Mouse (Mus musculus): Measurements from ENCODE around the gene Ubap1l. TPM values are rescaled to one million over a fixed set of nuclear protein-coding genes. Genes with fewer than 3 reads are reported as not detected.

Gene Ubap1l
- total and polyA plus RNA-seq, 3 experiments, result 0.10 to 0.55 TPM; not detected in 1

- Histone ChIP-seq H3K27me3 (ENCODE audit: insufficient read depth, low read length) (no peaks in the 10 kb centered on the region), H3K36me3 (replicated peaks) (peaks cover 49% of the 10 kb centered on the region), H3K4me3 (ENCODE audit: low read depth, low read length) (no peak overlapping the region), H3K4me1 (ENCODE audit: insufficient read depth, low read depth, low read length) (no peaks in the 10 kb centered on the region), H3K9me3 (replicated peaks) (no peaks in the 10 kb centered on the region)
- DNase-seq (ENCODE audit: low spot score), result no peak
- ATAC-seq (ENCODE audit: extremely low read depth, insufficient number of reproducible peaks, low FRiP score, poor library complexity, severe bottlenecking), result no peak
- TF ChIP-seq POLR2AphosphoS5 (IDR thresholded peaks at IDR 0.05; ENCODE audit: insufficient replicate concordance, low read depth, low read length) (no peak), TAL1 (conservative IDR thresholded peaks at IDR 0.05; ENCODE audit: low read depth, low read length) (no peak), GATA2 (IDR thresholded peaks at IDR 0.05; ENCODE audit: borderline replicate concordance, low read depth, low read length) (no peak), CTCF (IDR thresholded peaks at IDR 0.05; ENCODE audit: low read depth, low read length) (no peak), GATA1 (IDR thresholded peaks at IDR 0.05; ENCODE audit: borderline replicate concordance, low read length) (no peak)
Observed at GRCm38 (mm10) chr9:65365721-65366120, 4.9 kb downstream of the Ubap1l start.

DNA sequence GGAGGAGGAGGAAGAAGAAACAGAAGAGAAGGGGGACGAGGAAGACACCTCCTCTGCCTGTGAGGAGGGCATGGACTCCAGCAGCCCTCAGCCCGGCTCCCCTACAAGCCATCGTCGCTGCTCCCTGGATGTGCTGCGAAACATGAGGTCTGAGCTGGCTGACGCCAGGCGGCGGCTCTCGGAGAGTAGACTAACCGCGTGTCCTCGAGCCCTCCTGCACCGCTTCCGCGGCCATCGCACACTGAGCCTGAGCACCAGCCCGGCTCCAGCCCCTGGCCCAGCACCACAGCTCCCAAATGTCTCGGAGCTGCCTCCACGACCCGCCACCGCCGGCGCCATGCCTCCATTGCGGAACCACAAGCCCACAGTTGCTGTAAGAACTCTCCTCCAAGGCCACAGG, 10.9 kb downstream of the Ubap1l start:
- ATAC-seq (ENCODE audit: extremely low read depth, insufficient number of reproducible peaks, low FRiP score, poor library complexity, severe bottlenecking), result no peak
- Histone ChIP-seq H3K36me3 (replicated peaks) (peaks cover 7% of the 10 kb centered on the region), H3K4me3 (ENCODE audit: low read depth, low read length) (no peak overlapping the region), H3K4me1 (ENCODE audit: insufficient read depth, low read depth, low read length) (no peaks in the 10 kb centered on the region), H3K9me3 (replicated peaks) (no peaks in the 10 kb centered on the region), H3K27me3 (ENCODE audit: insufficient read depth, low read length) (peaks cover 4% of the 10 kb centered on the region; the same call in 1 of the 2 replicates)
- DNase-seq (ENCODE audit: low spot score), result no peak
- no peak for TF ChIP-seq TAL1 (conservative IDR thresholded peaks at IDR 0.05; ENCODE audit: low read depth, low read length)
- no peak for TF ChIP-seq GATA1 (IDR thresholded peaks at IDR 0.05; ENCODE audit: borderline replicate concordance, low read length)
- no peak for TF ChIP-seq POLR2AphosphoS5 (IDR thresholded peaks at IDR 0.05; ENCODE audit: insufficient replicate concordance, low read depth, low read length)
- no peak for TF ChIP-seq GATA2 (IDR thresholded peaks at IDR 0.05; ENCODE audit: borderline replicate concordance, low read depth, low read length)
- TF ChIP-seq CTCF (IDR thresholded peaks at IDR 0.05; ENCODE audit: low read depth, low read length), result no peak

DNA sequence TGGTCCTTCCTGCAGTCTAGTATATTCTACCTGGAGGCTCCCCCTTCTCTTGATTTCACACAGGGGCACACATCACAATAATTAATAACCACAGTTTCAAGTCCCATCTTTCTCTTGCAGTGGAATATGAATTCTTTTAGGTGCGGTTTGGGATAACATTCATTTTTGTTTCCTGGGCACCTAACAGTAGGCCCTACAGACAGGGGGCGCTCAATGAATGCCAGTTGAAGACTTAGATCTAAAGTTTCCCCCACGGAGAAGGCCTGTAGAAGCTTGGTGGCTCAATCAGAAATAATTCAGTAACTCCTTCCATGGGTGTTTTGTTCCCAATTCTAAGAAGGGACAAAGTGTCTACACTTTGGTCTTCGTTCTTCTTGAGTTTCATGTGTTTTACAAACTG, 11.6 kb downstream of the Ubap1l start:
- no peak for TF ChIP-seq CTCF (IDR thresholded peaks at IDR 0.05; ENCODE audit: low read depth, low read length)
- TF ChIP-seq GATA1 (IDR thresholded peaks at IDR 0.05; ENCODE audit: borderline replicate concordance, low read length), result no peak
- TF ChIP-seq TAL1 (conservative IDR thresholded peaks at IDR 0.05; ENCODE audit: low read depth, low read length), result no peak
- ATAC-seq (ENCODE audit: extremely low read depth, insufficient number of reproducible peaks, low FRiP score, poor library complexity, severe bottlenecking) (no peak), DNase-seq (ENCODE audit: low spot score) (no peak)
- Histone ChIP-seq H3K36me3 (replicated peaks) (peaks cover 7% of the 10 kb centered on the region), H3K4me3 (ENCODE audit: low read depth, low read length) (no peak overlapping the region), H3K9me3 (replicated peaks) (no peaks in the 10 kb centered on the region), H3K27me3 (ENCODE audit: insufficient read depth, low read length) (peaks cover 11% of the 10 kb centered on the region; the same call in 1 of the 2 replicates), H3K4me1 (ENCODE audit: insufficient read depth, low read depth, low read length) (no peaks in the 10 kb centered on the region)

GRCm38 (mm10) chr9:65374468-65375162, 13.8 kb downstream of the Ubap1l start:
- no peak for ATAC-seq (ENCODE audit: extremely low read depth, insufficient number of reproducible peaks, low FRiP score, poor library complexity, severe bottlenecking)
- no peaks in the 10 kb centered on the region for H3K4me1 ChIP-seq (ENCODE audit: insufficient read depth, low read depth, low read length)

DNA sequence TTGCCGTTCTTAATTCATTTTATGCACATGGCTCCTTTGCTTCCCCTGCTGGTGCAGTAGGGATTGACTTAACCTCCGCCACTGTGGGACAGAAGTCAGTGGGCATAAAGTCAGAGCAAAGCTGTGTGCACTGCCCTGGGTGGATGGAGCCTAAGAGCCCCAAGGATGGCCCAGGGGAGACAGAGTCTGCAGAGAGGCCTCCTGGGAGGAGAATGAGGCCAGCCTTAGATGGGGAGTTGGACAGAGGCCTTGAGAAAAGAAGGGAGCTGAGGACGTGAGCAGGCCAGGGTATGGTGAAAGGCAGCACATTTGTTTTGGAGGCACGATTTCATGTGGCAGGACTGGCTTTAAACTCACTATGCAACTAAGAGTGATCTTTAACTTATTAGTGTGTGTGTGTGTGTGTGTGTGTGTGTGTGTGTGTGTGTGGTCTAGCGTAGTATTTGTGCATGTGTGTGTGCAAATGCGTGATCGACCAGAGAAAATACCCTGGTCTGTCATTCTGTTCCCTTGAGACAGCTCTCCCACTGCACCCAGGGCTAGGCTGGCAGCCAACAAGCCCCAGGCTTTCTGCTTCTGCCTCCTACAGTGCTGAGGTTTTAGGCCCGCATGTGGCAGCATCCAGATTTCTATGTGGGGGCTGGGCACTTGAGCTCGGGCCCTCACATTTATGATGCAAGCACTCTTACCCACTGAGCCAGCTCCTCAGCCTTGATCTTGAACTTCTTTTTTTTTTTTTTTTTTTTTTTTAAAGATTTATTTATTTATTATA, 14.5 kb downstream of the Ubap1l start:
- Histone ChIP-seq H3K36me3 (replicated peaks) (peaks cover 4% of the 10 kb centered on the region), H3K4me3 (ENCODE audit: low read depth, low read length) (no peak overlapping the region), H3K9me3 (replicated peaks) (no peaks in the 10 kb centered on the region), H3K4me1 (ENCODE audit: insufficient read depth, low read depth, low read length) (no peaks in the 10 kb centered on the region), H3K27me3 (ENCODE audit: insufficient read depth, low read length) (peaks cover 30% of the 10 kb centered on the region)
- ATAC-seq (ENCODE audit: extremely low read depth, insufficient number of reproducible peaks, low FRiP score, poor library complexity, severe bottlenecking), result no peak
- no peak for DNase-seq (ENCODE audit: low spot score)
- TF ChIP-seq TAL1 (conservative IDR thresholded peaks at IDR 0.05; ENCODE audit: low read depth, low read length) (no peak), POLR2AphosphoS5 (IDR thresholded peaks at IDR 0.05; ENCODE audit: insufficient replicate concordance, low read depth, low read length) (no peak), GATA2 (IDR thresholded peaks at IDR 0.05; ENCODE audit: borderline replicate concordance, low read depth, low read length) (no peak), CTCF (IDR thresholded peaks at IDR 0.05; ENCODE audit: low read depth, low read length) (no peak), GATA1 (IDR thresholded peaks at IDR 0.05; ENCODE audit: borderline replicate concordance, low read length) (no peak)

More at GRCm38 (mm10) chr9:65374468-65375162, 13.8 kb downstream of the Ubap1l start:
- TF ChIP-seq GATA2 (IDR thresholded peaks at IDR 0.05; ENCODE audit: borderline replicate concordance, low read depth, low read length), result no peak
- no peak for TF ChIP-seq TAL1 (conservative IDR thresholded peaks at IDR 0.05; ENCODE audit: low read depth, low read length)
- no peak for TF ChIP-seq GATA1 (IDR thresholded peaks at IDR 0.05; ENCODE audit: borderline replicate concordance, low read length)
- TF ChIP-seq CTCF (IDR thresholded peaks at IDR 0.05; ENCODE audit: low read depth, low read length), result no peak
- peaks cover 27% of the 10 kb centered on the region for H3K27me3 ChIP-seq (ENCODE audit: insufficient read depth, low read length)
- H3K4me3 ChIP-seq (ENCODE audit: low read depth, low read length), result no peak overlapping the region
- H3K9me3 ChIP-seq (replicated peaks), result no peaks in the 10 kb centered on the region
- H3K36me3 ChIP-seq (replicated peaks), result peaks cover 4% of the 10 kb centered on the region
- no peak for DNase-seq (ENCODE audit: low spot score)

DNA sequence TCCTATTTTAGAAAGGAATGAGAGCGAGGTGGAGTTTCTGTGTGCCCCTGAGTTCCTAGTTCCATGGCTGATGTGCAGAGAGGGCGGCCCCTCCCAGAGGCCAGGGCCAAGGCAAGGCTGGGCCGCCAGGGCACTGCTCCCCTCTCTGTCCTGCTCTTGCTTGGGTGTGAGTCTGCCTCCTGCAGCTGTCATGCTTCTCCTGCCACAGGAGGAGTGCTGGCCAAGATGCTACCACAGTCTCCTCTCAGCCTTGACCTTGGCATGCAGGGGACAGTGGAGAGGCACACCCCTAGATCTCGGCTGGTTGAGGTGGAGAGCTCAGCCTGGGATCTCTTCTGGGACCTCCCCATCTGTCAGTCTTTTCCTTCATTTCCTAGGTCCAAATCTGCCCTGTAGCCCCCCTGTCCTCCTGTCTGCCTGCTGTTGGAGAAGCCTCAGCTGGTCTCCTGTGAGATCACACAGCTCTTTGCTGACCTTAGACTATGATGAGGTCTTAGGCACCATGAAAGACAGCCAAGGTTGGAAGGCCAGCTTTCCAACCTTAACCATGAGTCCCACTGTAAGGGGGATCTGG, 20.3 kb downstream of the Ubap1l start:
- no peak for DNase-seq (ENCODE audit: low spot score)
- H3K36me3 ChIP-seq (replicated peaks), result no peaks in the 10 kb centered on the region

More for the DNA sequence above, 20.3 kb downstream of the Ubap1l start:
- TF ChIP-seq TAL1 (conservative IDR thresholded peaks at IDR 0.05; ENCODE audit: low read depth, low read length) (no peak), GATA1 (IDR thresholded peaks at IDR 0.05; ENCODE audit: borderline replicate concordance, low read length) (no peak), CTCF (IDR thresholded peaks at IDR 0.05; ENCODE audit: low read depth, low read length) (no peak), GATA2 (IDR thresholded peaks at IDR 0.05; ENCODE audit: borderline replicate concordance, low read depth, low read length) (no peak)
- Histone ChIP-seq H3K9me3 (replicated peaks) (no peaks in the 10 kb centered on the region), H3K27me3 (ENCODE audit: insufficient read depth, low read length) (peaks cover 68% of the 10 kb centered on the region), H3K4me1 (ENCODE audit: insufficient read depth, low read depth, low read length) (0 out of 2 replicates have a peak, but pooled peaks cover 3% of the 10 kb centered on the region), H3K4me3 (ENCODE audit: low read depth, low read length) (no peak overlapping the region)
- no peak for ATAC-seq (ENCODE audit: extremely low read depth, insufficient number of reproducible peaks, low FRiP score, poor library complexity, severe bottlenecking)
